Mouse (Mus musculus) midbrain, embryonic 13.5 days (tissue): Measurements from ENCODE around the gene 2310061I04Rik. TPM values are rescaled to one million over a fixed set of nuclear protein-coding genes. Genes with fewer than 3 reads are reported as not detected.

Source experiments
- microRNA counts: library from miRNA; unstranded; fragments of <30 nt; microRNA quantifications from one replicate; lab custom pipeline; 2016
- microRNA-seq: library from miRNA; unstranded; fragments of <30 nt; microRNA quantifications from one replicate; pipeline ENCODE4, GENCODE M21; 2016
- polyA plus RNA-seq: library from polyadenylated mRNA; unstranded; fragments of >200 nt; fragmentation: Nextera tagmentation; extraction: Ambion mirVana; gene quantifications from 2 replicates; pipeline ENCODE4 v1.2.1, GENCODE M21; 2015

Gene 2310061I04Rik
- polyA plus RNA-seq, 1 experiment from 2014 or later, result 36.8 TPM

MicroRNAs within 50 kb of the gene (microRNA counts, 519-probe panel; counts per million panel counts)
- 110 counts per million, percentile 56 among the panel's probes with 10 or more counts for microRNA mmu-miR-1894-3p (lab: Ali Mortazavi, UCI)
- 110 counts per million, percentile 56 among the panel's probes with 10 or more counts for microRNA mmu-miR-1894-5p (lab: Ali Mortazavi, UCI)

Small RNA genes lying within 50 kb of the gene (microRNA-seq; reads per million reads assigned to microRNA genes)
- not detected for gene Gm28033
- not detected for gene Mir1894

Other genes with a start within 250 kb of the 2310061I04Rik start
- 13.0 and 15.1 TPM in 2 replicates for gene Vars2, start 229.8 kb downstream of the 2310061I04Rik start, polyA plus RNA-seq
- 31.5 and 32.0 TPM in 2 replicates for gene Gtf2h4, start 223.7 kb downstream of the 2310061I04Rik start, polyA plus RNA-seq
- 163 and 187 TPM in 2 replicates for gene Ddr1, start 192.8 kb downstream of the 2310061I04Rik start, polyA plus RNA-seq
- 6.7 and 7.1 TPM in 2 replicates for gene Ier3, start 75.7 kb downstream of the 2310061I04Rik start, polyA plus RNA-seq
- gene Flot1, start 74.2 kb downstream of the 2310061I04Rik start, polyA plus RNA-seq, result 59.6 and 67.4 TPM in 2 replicates
- 1,832 and 1,895 TPM in 2 replicates for gene Tubb5, start 59.1 kb downstream of the 2310061I04Rik start, polyA plus RNA-seq
- 10.3 and 12.7 TPM in 2 replicates for gene Mdc1, start 55.9 kb downstream of the 2310061I04Rik start, polyA plus RNA-seq
- 28.9 and 33.2 TPM in 2 replicates for gene Nrm, start 36.1 kb downstream of the 2310061I04Rik start, polyA plus RNA-seq
- gene Ppp1r18, start 31.8 kb downstream of the 2310061I04Rik start, polyA plus RNA-seq, result 23.8 and 27.4 TPM in 2 replicates
- gene Dhx16, start 17.6 kb downstream of the 2310061I04Rik start, polyA plus RNA-seq, result 34.3 and 37.3 TPM in 2 replicates
- gene Atat1, start 12.6 kb upstream of the 2310061I04Rik start, polyA plus RNA-seq, result 458 and 466 TPM in 2 replicates
- 49.9 and 54.6 TPM in 2 replicates for gene Mrps18b, start 19.0 kb upstream of the 2310061I04Rik start, polyA plus RNA-seq
- gene Ppp1r10, start 19.0 kb upstream of the 2310061I04Rik start, polyA plus RNA-seq, result 51.3 and 54.6 TPM in 2 replicates
- gene Abcf1, start 72.3 kb upstream of the 2310061I04Rik start, polyA plus RNA-seq, result 107 and 112 TPM in 2 replicates
- gene Gnl1, start 82.4 kb upstream of the 2310061I04Rik start, polyA plus RNA-seq, result 46.4 and 50.3 TPM in 2 replicates
- gene Prr3, start 82.8 kb upstream of the 2310061I04Rik start, polyA plus RNA-seq, result 69.0 and 74.6 TPM in 2 replicates
- gene H2-T24, start 123.1 kb upstream of the 2310061I04Rik start, polyA plus RNA-seq, result 7.8 and 8.1 TPM in 2 replicates
- gene H2-T23, start 135.4 kb upstream of the 2310061I04Rik start, polyA plus RNA-seq, result 4.3 and 5.2 TPM in 2 replicates
- gene H2-T22, start 145.3 kb upstream of the 2310061I04Rik start, polyA plus RNA-seq, result 4.4 and 4.8 TPM in 2 replicates
- not detected in 2 replicates for gene Gm6034, start 145.5 kb upstream of the 2310061I04Rik start, polyA plus RNA-seq
- not detected in 2 replicates for gene Gm11127, start 160.9 kb upstream of the 2310061I04Rik start, polyA plus RNA-seq
- gene Gm19684, start 224.2 kb upstream of the 2310061I04Rik start, polyA plus RNA-seq, result not detected in 2 replicates
- not detected in 2 replicates for gene Gm7030, start 232.0 kb upstream of the 2310061I04Rik start, polyA plus RNA-seq